Mouse (Mus musculus): ENCODE measurements at regions not wholly inside any gene's neighbourhood (a gene's known extent, or its start where the extent isn't known, plus 50 kb on each side); places are given as distances from the start of the nearest gene placed in this dataset.

DNA sequence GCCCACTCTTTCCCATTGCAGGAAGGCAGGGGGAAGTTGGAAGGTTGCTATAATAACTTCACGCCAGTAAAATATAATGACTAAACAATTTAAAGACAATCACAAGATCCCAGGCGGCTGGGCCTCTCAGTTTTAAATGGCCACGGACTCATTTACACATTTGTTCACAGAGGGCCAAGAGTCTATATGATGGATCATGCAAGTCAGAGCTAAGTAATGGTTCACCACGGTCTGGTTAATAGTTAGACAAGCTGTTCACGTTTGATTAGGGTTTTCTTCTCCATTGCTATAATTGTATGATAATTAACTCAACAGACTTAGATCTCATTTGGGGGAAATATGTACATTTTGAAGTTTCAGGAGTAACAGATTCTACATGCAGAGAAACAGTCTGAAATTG, 170.0 kb downstream of the Ppargc1a start:
- no peak for DNase-seq

- peak; percentile 59 for DNase-seq
Measured at GRCm38 (mm10) chr5:51391319-51391718, 176.2 kb downstream of the Ppargc1a start.

DNA sequence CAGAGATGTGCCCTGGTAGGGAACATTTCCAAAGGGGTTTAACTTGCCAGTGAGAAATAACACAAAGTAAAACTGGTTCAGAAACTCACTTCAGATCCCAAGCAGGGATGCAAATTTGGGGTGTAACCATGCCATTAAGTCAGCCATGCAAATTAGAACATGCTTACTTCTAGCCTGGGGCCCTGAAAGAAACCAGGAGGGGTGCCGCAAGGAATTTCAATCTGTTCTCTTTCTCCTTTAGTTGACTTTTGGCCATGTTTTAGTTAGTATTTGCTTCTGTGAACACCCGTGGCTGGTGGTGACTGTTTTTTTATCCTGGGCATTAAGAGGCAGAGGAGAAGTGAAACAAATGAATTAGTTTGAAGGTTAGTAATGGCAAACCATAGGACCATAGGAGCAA, 179.8 kb downstream of the Ppargc1a start:
- DNase-seq: no peak

- no peak for DNase-seq
Measured at GRCm38 (mm10) chr5:51386409-51386808, 181.1 kb downstream of the Ppargc1a start.

- no peak for DNase-seq
Measured at GRCm38 (mm10) chr5:51384278-51384677, 183.2 kb downstream of the Ppargc1a start.

- DNase-seq: no peak
Measured at GRCm38 (mm10) chr5:51359101-51359500, 208.4 kb downstream of the Ppargc1a start.

- no peak for DNase-seq
Measured at GRCm38 (mm10) chr5:51348256-51348655, 219.3 kb downstream of the Ppargc1a start.

GRCm38 (mm10) chr5:51329142-51329541, 238.4 kb downstream of the Ppargc1a start:
- no peak for DNase-seq

- no peak for DNase-seq
Measured at GRCm38 (mm10) chr5:51289191-51289590, 278.3 kb downstream of the Ppargc1a start.

- DNase-seq: no peak
Measured at GRCm38 (mm10) chr5:51288234-51288633, 279.3 kb downstream of the Ppargc1a start.

GRCm38 (mm10) chr5:51241156-51241555, 326.4 kb downstream of the Ppargc1a start:
- DNase-seq: peak; percentile 15

DNA sequence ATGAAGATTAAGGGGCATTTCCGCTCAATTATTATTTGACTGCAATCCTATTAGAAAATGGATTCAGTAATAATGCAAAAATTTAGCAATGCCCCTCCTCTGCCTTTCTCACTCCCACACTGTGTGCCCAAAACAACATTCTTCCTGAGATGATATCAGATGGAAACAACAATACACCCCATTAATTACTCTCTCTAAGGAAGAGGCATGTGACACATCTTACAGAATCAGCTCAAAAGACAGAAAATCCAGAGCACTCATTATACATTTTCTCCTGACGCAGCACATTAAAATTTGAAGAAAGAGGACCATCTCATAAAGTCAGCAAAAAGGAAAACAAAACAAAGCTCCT, 333.5 kb downstream of the Ppargc1a start:
- DNase-seq: no peak

DNA sequence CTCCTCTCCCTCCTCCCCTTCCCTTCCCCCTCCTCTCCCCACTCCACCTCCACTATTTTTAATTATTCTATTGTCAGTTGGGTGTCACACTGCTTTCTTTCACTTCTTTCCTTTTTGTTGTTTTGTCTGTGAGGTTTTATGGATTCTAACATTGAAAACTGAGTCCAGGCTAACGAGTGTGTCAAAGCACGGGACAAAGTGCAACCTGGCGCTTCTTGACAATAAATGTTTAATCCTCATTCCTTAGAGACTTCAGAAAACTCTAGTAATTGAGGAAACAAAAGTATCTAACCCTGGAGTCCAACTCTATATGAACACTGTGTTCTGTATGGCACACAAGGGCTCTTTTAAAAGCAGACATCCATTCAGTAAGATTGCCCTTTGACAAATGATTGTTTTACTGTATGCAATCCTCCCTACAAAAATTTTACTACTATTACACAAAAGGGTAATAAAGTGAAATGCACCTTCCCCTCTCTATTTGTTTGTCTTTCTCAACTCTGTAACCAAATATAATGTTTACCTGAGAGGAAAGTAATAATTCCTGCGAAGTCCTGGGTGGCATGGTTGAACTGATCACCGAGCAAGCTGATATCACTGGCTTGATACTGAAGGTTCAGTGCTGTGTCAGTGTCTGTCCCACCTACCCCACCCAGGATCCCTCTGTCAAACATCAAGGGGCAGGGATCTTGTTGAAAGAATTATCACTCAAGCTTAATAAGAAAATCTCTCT, 334.1 kb downstream of the Ppargc1a start:
- no peak for DNase-seq

DNA sequence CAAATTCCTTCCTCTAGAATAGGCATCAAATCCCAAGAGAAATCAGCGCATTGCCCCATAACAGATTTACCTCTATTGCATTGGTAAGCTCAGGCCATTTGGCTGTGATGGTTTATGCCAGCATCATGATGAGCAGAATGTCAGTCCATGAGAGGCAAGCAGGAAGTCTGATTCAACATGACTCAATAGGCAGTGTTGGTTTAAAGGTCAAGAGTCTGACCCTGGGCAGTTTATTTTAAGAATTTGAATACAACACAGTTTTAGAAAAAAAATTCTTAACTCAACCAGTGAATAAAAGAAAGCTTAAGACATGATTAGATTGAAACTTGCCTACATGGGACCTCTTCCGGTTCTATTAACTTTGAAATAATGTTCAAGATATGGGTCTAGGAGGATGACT, 337.7 kb downstream of the Ppargc1a start:
- no peak for DNase-seq

- DNase-seq: no peak
Measured at GRCm38 (mm10) chr5:51227996-51228395, 339.5 kb downstream of the Ppargc1a start.

DNA sequence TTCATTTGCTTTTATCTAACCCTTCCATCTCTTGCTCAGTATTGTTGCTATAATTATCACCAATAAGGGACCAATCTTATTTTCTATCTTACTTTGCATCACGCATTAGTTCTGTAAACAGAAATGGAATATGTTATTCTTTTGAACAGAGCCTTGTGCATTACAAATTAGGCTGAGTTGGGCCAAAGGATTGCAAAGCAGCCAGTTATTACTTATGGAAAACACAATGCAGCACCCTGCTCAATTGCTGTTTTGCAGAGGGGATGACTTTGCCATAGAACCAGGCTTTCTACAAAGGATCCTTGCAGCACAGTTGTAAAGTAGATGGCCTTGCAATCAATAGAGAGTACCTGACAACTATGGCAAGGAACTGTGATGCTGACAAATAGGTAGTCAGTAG, 364.3 kb downstream of the Ppargc1a start:
- DNase-seq: no peak

DNA sequence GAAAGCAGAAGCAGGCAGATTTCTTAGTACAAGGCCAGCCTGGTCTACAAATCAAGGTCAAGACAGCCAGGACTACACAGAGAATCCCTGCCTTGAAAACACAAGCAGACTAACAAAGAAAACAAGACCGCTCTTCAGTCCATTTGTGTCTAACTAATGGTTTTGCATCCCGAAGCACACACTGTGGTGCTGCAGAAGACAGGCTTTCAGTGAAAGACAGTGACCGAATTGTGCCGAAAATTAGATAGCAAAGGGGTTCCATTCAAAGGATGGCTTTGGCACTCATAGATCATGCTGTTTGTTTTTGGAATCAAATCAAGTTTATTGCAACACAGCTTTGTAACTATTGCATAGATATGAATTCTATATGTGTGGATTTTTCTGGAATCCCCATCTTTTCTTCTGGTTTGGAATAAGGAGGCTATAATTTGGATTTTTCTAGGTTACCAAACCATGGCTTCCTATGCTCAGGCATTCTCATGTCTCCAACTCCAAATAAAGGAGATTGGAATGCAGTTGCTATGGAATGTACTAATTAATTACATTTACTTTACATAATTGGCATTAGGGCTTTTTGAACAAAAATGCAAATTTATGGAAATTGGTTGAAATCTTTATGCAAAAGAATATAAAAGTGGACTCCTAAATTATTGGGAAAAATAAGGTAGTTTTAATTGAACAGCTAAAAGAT, 364.9 kb downstream of the Ppargc1a start:
- DNase-seq: no peak

- no peak for DNase-seq
Measured at GRCm38 (mm10) chr5:51196393-51197347, 370.9 kb downstream of the Ppargc1a start.

GRCm38 (mm10) chr5:51190661-51191060, 376.9 kb downstream of the Ppargc1a start:
- no peak for DNase-seq

DNA sequence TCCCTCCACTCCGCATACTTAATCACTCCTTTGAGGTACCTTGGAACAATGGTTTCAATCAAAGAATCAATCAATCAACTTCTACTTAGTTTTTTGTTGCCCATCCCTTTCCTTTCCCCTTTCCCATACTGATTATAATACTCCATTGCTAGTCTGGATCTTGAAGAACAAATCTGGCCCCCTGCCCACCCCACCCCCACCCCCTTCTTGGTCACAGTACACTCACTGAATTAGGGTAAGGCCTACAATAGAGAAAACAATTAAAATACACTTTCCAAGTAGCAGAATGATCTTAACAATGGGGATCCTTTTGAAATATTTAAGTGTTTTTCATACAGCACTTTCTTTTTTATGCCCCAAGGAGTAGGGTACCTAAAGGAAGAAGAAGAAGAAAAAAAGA, 397.7 kb downstream of the Ppargc1a start:
- no peak for DNase-seq

GRCm38 (mm10) chr5:51168206-51168605, 399.3 kb downstream of the Ppargc1a start:
- DNase-seq: no peak

DNA sequence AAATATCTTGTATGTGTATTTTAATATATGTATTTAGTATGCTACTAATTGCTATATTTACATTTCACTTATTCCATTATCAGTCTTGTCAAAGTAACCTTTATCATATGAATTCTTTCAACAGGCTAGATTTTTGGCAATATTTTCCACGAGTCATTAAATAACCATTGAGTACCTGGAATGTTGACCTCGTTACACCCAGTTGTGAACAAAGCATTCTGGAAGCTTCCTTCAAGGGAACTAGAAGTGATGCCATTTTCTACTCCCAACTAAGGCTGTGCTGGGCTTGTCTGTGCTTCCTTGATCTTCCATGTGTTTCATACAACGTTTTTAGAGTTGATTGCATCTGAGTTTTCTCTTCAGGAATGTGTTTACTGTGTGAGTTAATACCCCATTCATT, 410.6 kb downstream of the Ppargc1a start:
- DNase-seq: no peak

- DNase-seq: no peak
Measured at GRCm38 (mm10) chr5:51144842-51145241, 422.7 kb downstream of the Ppargc1a start.

Data from gastrocnemius, postnatal 25 days (tissue).